Mouse (Mus musculus) left cerebral cortex, postnatal 14 days (tissue): ENCODE measurements around the gene Mybpc3. TPM values are rescaled to one million over a fixed set of nuclear protein-coding genes. Genes with fewer than 3 reads are reported as not detected.
A peak's percentile ranks its signal among the peaks of the same experiment; 100 is the strongest.

Experiments used
- DNase-seq, 2 experiments: peaks; one replicate each; pipeline ENCODE4 v3.0.0; 2021 to 2022; ENCODE audit warnings: low spot score in 2 of 2, mixed read lengths in 1 of 2
- intact Hi-C: fragments of 180-260 bp; cut with DNase I; formaldehyde crosslinking; loops from one replicate; pipeline ENCODE4 v1.15.1; 2025
- total RNA-seq, 2 experiments: library from RNA; stranded (reverse); gene quantifications; 2 replicates each; pipeline ENCODE4 v1.2.3; 2021

Gene Mybpc3
- total RNA-seq, 2 experiments from 2014 or later, result 0.91 to 1.8 TPM

DNA sequence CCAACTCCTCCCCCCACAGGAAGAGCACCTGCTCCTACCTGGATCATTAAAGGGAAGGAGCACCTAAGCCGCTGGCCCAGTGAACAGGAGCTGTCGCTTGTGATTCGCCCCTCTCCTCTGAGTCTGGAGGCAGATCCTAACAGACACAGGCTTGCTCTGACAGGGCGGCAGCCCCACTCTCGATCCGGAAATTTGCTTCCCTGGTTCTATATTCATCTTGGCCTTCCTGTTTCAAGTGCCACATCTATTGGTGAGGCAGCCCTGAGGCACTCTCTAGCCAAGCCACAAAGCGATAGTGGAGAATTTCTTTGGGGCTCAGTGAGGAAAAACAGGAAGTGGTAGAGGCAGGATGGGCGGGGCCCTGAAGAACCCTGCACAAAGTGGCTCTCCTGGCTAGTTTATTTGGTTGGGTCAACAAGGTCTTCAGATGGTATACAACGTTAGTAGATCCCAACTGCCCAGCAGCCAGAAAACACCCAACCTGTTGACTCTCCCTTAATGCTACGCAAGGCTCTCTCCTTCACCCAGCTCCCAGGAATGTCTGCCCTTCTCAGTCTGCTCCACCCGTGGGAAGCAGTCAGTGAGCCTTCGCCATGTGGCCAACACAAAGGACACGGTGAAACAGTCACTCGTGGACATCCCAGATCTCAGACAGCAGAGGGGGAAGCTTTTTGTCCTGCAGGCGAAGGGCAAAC, 65.9 kb downstream of the Mybpc3 start, which contains the start of gene Madd:
TSS of gene Madd (minus strand) at position 127 of the 695 bp plus-strand sequence.
- intact Hi-C loops, result no loop called here
- peak; percentile 24 to 37 for DNase-seq

Other genes with a start within 250 kb of the Mybpc3 start
- 100 to 1,000 TPM; 261 to 310 TPM for gene C1qtnf4, start 232.3 kb upstream of the Mybpc3 start, total RNA-seq
- 10 to 100 TPM; 33.1 to 35.0 TPM for gene Kbtbd4, start 213.4 kb upstream of the Mybpc3 start, total RNA-seq
- 100 to 1,000 TPM; 224 to 244 TPM for gene Ndufs3, start 213.3 kb upstream of the Mybpc3 start, total RNA-seq
- gene Celf1, start 177.8 kb upstream of the Mybpc3 start, total RNA-seq, result 100 to 1,000 TPM; 134 to 147 TPM
- under 1 TPM; 0.24 to 0.36 TPM for gene Rapsn, start 82.5 kb upstream of the Mybpc3 start, total RNA-seq
- 100 to 1,000 TPM; 203 to 208 TPM for gene Psmc3, start 64.1 kb upstream of the Mybpc3 start, total RNA-seq
- gene Slc39a13, start 47.7 kb upstream of the Mybpc3 start, total RNA-seq, result 10 to 100 TPM; 26.2 to 32.9 TPM
- 1 to 10 TPM; 4.3 to 4.7 TPM for gene Spi1, start 35.8 kb upstream of the Mybpc3 start, total RNA-seq
- 100 to 1,000 TPM; 202 to 239 TPM for gene Madd, start 65.7 kb downstream of the Mybpc3 start, total RNA-seq
- gene Nr1h3, start 84.7 kb downstream of the Mybpc3 start, total RNA-seq, result 1 to 10 TPM; 1.9 to 2.3 TPM
- gene Acp2, start 84.7 kb downstream of the Mybpc3 start, total RNA-seq, result 10 to 100 TPM; 51.0 to 54.8 TPM
- gene Ddb2, start 118.8 kb downstream of the Mybpc3 start, total RNA-seq, result 10 to 100 TPM; 10.4 to 10.9 TPM
- 10 to 100 TPM; 46.8 TPM for gene Pacsin3, start 137.8 kb downstream of the Mybpc3 start, total RNA-seq
- 10 to 100 TPM; 63.3 to 65.6 TPM for gene Arfgap2, start 146.8 kb downstream of the Mybpc3 start, total RNA-seq